Mouse (Mus musculus) brain, adult 2 months (tissue): ENCODE measurements at regions not wholly inside any gene's neighbourhood (a gene's known extent, or its start where the extent isn't known, plus 50 kb on each side); places are given as distances from the start of the nearest gene placed in this dataset.

Experiments
- DNase-seq: peaks from one replicate; pipeline ENCODE4 v3.0.0; 2011; ENCODE audit warnings: low read depth, low spot score

- peak; percentile 71 for DNase-seq
Measured at GRCm38 (mm10) chr13:118849541-118849940, 179.9 kb downstream of the Fgf10 start.

GRCm38 (mm10) chr13:118850708-118851107, 181.1 kb downstream of the Fgf10 start:
- no peak for DNase-seq

GRCm38 (mm10) chr13:118886339-118886810, 216.8 kb downstream of the Fgf10 start:
- DNase-seq: no peak

- DNase-seq: no peak
Measured at GRCm38 (mm10) chr13:118895079-118895478, 225.5 kb downstream of the Fgf10 start.

GRCm38 (mm10) chr13:118901950-118902349, 232.4 kb downstream of the Fgf10 start:
- DNase-seq: no peak

GRCm38 (mm10) chr13:118910351-118910750, 240.8 kb downstream of the Fgf10 start:
- no peak for DNase-seq

GRCm38 (mm10) chr13:118940786-118941185, 271.2 kb downstream of the Fgf10 start:
- DNase-seq: no peak

GRCm38 (mm10) chr13:118966120-118966676, 296.6 kb downstream of the Fgf10 start:
- DNase-seq: no peak

- DNase-seq: no peak
Measured at GRCm38 (mm10) chr13:118967707-118968106, 298.1 kb downstream of the Fgf10 start.

GRCm38 (mm10) chr13:118975008-118975407, 305.4 kb downstream of the Fgf10 start:
- DNase-seq: no peak

GRCm38 (mm10) chr13:118975519-118975918, 305.9 kb downstream of the Fgf10 start:
- no peak for DNase-seq

- no peak for DNase-seq
Measured at GRCm38 (mm10) chr13:118979505-118979904, 309.9 kb downstream of the Fgf10 start.

- no peak for DNase-seq
Measured at GRCm38 (mm10) chr13:118981196-118981810, 311.7 kb downstream of the Fgf10 start.

GRCm38 (mm10) chr13:118985285-118985684, 315.7 kb downstream of the Fgf10 start:
- peak; percentile 23 for DNase-seq

GRCm38 (mm10) chr13:119025305-119025975, 355.8 kb downstream of the Fgf10 start:
- DNase-seq: no peak

- DNase-seq: no peak
Measured at GRCm38 (mm10) chr13:119039616-119040015, 370.0 kb downstream of the Fgf10 start.

GRCm38 (mm10) chr13:119045112-119045511, 375.5 kb downstream of the Fgf10 start:
- DNase-seq: no peak

- DNase-seq: no peak
Measured at GRCm38 (mm10) chr13:119068745-119069580, 359.4 kb upstream of the Paip1 start.

- DNase-seq: no peak
Measured at GRCm38 (mm10) chr13:119069581-119069936, 358.8 kb upstream of the Paip1 start.

- DNase-seq: no peak
Measured at GRCm38 (mm10) chr13:119079243-119079642, 349.2 kb upstream of the Paip1 start.

- DNase-seq: no peak
Measured at GRCm38 (mm10) chr13:119081691-119082090, 346.7 kb upstream of the Paip1 start.

GRCm38 (mm10) chr13:119117906-119118305, 310.5 kb upstream of the Paip1 start:
- no peak for DNase-seq
